Mouse (Mus musculus) kidney, adult 18-20 months (tissue): ENCODE results near the gene Atp5j2.

ENCODE experiments used
- DNase-seq: peaks from one replicate; pipeline ENCODE4 v3.0.0; 2021

Atp5j2 gene

GRCm38 (mm10) chr5:145200387-145200786 lies 8.5 kb upstream of the Atp5j2 start:
- no peak for DNase-seq

GRCm38 (mm10) chr5:145190875-145191798 lies 725 bp downstream of the Atp5j2 start:
- peak; percentile 93 for DNase-seq

- no peak for DNase-seq
Observed at GRCm38 (mm10) chr5:145190373-145190772, 1.5 kb downstream of the Atp5j2 start.

- DNase-seq: no peak
Observed at GRCm38 (mm10) chr5:145189416-145189815, 2.4 kb downstream of the Atp5j2 start.

GRCm38 (mm10) chr5:145185244-145185643 lies 6.6 kb downstream of the Atp5j2 start:
- DNase-seq: no peak

- no peak for DNase-seq
Observed at GRCm38 (mm10) chr5:145178461-145178980, 13.3 kb downstream of the Atp5j2 start.

- no peak for DNase-seq
Observed at GRCm38 (mm10) chr5:145167306-145167661, 24.6 kb downstream of the Atp5j2 start.

- peak; percentile 99 for DNase-seq
Observed at GRCm38 (mm10) chr5:145166536-145167305, 25.1 kb downstream of the Atp5j2 start, which contains the start of the genes Ptcd1 and Cpsf4. Gene Ptcd1, minus strand, starts transcription at chr5:145167108. Gene Cpsf4, plus strand, starts transcription at chr5:145167213.

GRCm38 (mm10) chr5:145165184-145165583 lies 26.7 kb downstream of the Atp5j2 start:
- DNase-seq: no peak

- DNase-seq: peak; percentile 12
Observed at GRCm38 (mm10) chr5:145164710-145165109, 27.2 kb downstream of the Atp5j2 start.

- DNase-seq: no peak
Observed at GRCm38 (mm10) chr5:145161361-145161760, 30.5 kb downstream of the Atp5j2 start.

GRCm38 (mm10) chr5:145152690-145153089 lies 39.2 kb downstream of the Atp5j2 start:
- DNase-seq: no peak

GRCm38 (mm10) chr5:145149294-145149693 lies 42.6 kb downstream of the Atp5j2 start:
- DNase-seq: no peak

GRCm38 (mm10) chr5:145147748-145148147 lies 44.1 kb downstream of the Atp5j2 start:
- peak; percentile 38 for DNase-seq

- no peak for DNase-seq
Observed at GRCm38 (mm10) chr5:145140611-145141010, 51.3 kb downstream of the Atp5j2 start.

GRCm38 (mm10) chr5:145139571-145140519 lies 52.0 kb downstream of the Atp5j2 start, which contains the start of the genes Pdap1 and Bud31:
Gene Pdap1, minus strand, starts transcription at chr5:145140238.
Gene Bud31, plus strand, starts transcription at chr5:145140362.
- peak; percentile 97 for DNase-seq

GRCm38 (mm10) chr5:145138836-145139235 lies 53.0 kb downstream of the Atp5j2 start:
- no peak for DNase-seq
